Mouse (Mus musculus) MEL (cell line): ENCODE measurements around the gene Alg9. TPM values are rescaled to one million over a fixed set of nuclear protein-coding genes. Genes with fewer than 3 reads are reported as not detected.

Source experiments
- DNase-seq: peaks from one replicate; pipeline ENCODE4 v3.0.0; 2011; ENCODE audit warnings: low read depth, low spot score
- H3K27ac ChIP-seq: 2 replicates; pipeline ENCODE4 v1.5.1; 2012; ENCODE audit warnings: low read depth, mild to moderate bottlenecking, control low read depth, low read length, moderate library complexity; ENCODE audit not compliant: control insufficient read depth
- H3K27me3 ChIP-seq, 2 experiments: fragments of 150-350 bp in 1 of 2; sonication (generic) in 1 of 2; 2 replicates each; pipeline ENCODE4 v1.6.1; 2012; ENCODE audit warnings: low read length in 2 of 2, mild to moderate bottlenecking in 2 of 2, improper control_type of control experiment in 1 of 2, moderate library complexity in 1 of 2; ENCODE audit not compliant: insufficient read depth in 2 of 2, control insufficient read depth in 1 of 2
- H3K36me3 ChIP-seq, 2 experiments: 2 replicates each; pipeline ENCODE4 v1.6.1; 2012 to 2014; ENCODE audit warnings: low read length in 2 of 2, improper control_type of control experiment in 1 of 2, inconsistent platforms in 1 of 2, mild to moderate bottlenecking in 1 of 2; ENCODE audit not compliant: insufficient read depth in 2 of 2, control insufficient read depth in 1 of 2
- H3K4me1 ChIP-seq, 2 experiments: fragments of 150-350 bp in 1 of 2; sonication (generic) in 1 of 2; 2 replicates each; pipeline ENCODE4 v1.6.1; 2012; ENCODE audit warnings: low read length in 2 of 2, improper control_type of control experiment in 1 of 2, mild to moderate bottlenecking in 1 of 2; ENCODE audit not compliant: insufficient read depth in 2 of 2, control insufficient read depth in 1 of 2
- H3K4me3 ChIP-seq, 2 experiments: fragments of 150-350 bp in 1 of 2; sonication (generic) in 1 of 2; 2 replicates each; pipeline ENCODE4 v1.5.1; 2012; ENCODE audit warnings: low read depth in 2 of 2, low read length in 2 of 2, mild to moderate bottlenecking in 2 of 2, moderate library complexity in 2 of 2, control low read depth in 1 of 2, improper control_type of control experiment in 1 of 2; ENCODE audit not compliant: control insufficient read depth in 1 of 2, insufficient read depth in 1 of 2
- H3K79me2 ChIP-seq: 2 replicates; pipeline ENCODE4 v1.6.1; 2012; ENCODE audit warnings: mild to moderate bottlenecking, low read length, moderate library complexity; ENCODE audit not compliant: control insufficient read depth, poor library complexity, insufficient read depth
- H3K9ac ChIP-seq: 2 replicates; pipeline ENCODE4 v1.6.1; 2012; ENCODE audit warnings: low read depth, mild to moderate bottlenecking, control low read depth, low read length, moderate library complexity; ENCODE audit not compliant: control insufficient read depth, poor library complexity, severe bottlenecking
- H3K9me3 ChIP-seq: fragments of 150-350 bp; sonication (generic); replicated peaks from 2 replicates; pipeline ENCODE4 v1.6.1; 2012; ENCODE audit warnings: mild to moderate bottlenecking, low read length, improper control_type of control experiment, moderate library complexity; ENCODE audit not compliant: insufficient read depth
- CTCF ChIP-seq, 3 experiments: IDR thresholded peaks in 2 of 3; conservative IDR thresholded peaks in 1 of 3; 2 replicates each; pipeline ENCODE4 v1.5.1; 2011 to 2012; ENCODE audit warnings: low read length in 3 of 3, low read depth in 2 of 3, mild to moderate bottlenecking in 2 of 3, improper control_type of control experiment in 1 of 3, inconsistent platforms in 1 of 3, mixed read lengths in 1 of 3, moderate library complexity in 1 of 3; ENCODE audit not compliant: control insufficient read depth in 1 of 3, insufficient read depth in 1 of 3, poor library complexity in 1 of 3, severe bottlenecking in 1 of 3
- ELF1 ChIP-seq: IDR thresholded peaks from 2 replicates; pipeline ENCODE4 v1.6.1; 2014; ENCODE audit warnings: low read depth, mild to moderate bottlenecking, inconsistent platforms, low read length, improper control_type of control experiment, moderate library complexity
- ETS1 ChIP-seq: IDR thresholded peaks from 2 replicates; pipeline ENCODE4 v1.6.1; 2012; ENCODE audit warnings: low read depth, mild to moderate bottlenecking, inconsistent platforms, low read length, improper control_type of control experiment, moderate library complexity
- GATA1 ChIP-seq: IDR thresholded peaks from 2 replicates; pipeline ENCODE4 v1.6.1; 2011; ENCODE audit warnings: low read depth, low read length, improper control_type of control experiment
- JUND ChIP-seq: IDR thresholded peaks from 2 replicates; pipeline ENCODE4 v1.6.1; 2011; ENCODE audit warnings: low read depth, mild to moderate bottlenecking, improper control_type of control experiment, low read length
- MAFK ChIP-seq: IDR thresholded peaks from 2 replicates; pipeline ENCODE4 v1.6.1; 2011; ENCODE audit warnings: low read depth, mild to moderate bottlenecking, low read length, improper control_type of control experiment, borderline replicate concordance
- MXI1 ChIP-seq: IDR thresholded peaks from 2 replicates; pipeline ENCODE4 v1.6.1; 2011; ENCODE audit warnings: mild to moderate bottlenecking, low read depth, low read length, improper control_type of control experiment
- NELFE ChIP-seq: IDR thresholded peaks from 2 replicates; pipeline ENCODE4 v1.6.1; 2011; ENCODE audit warnings: low read depth, low read length, improper control_type of control experiment
- POLR2A ChIP-seq, 2 experiments: IDR thresholded peaks; 2 replicates each; pipeline ENCODE4 v1.6.1; 2011 to 2012; ENCODE audit warnings: low read length in 2 of 2, mild to moderate bottlenecking in 2 of 2, control low read depth in 1 of 2, improper control_type of control experiment in 1 of 2, low read depth in 1 of 2, moderate library complexity in 1 of 2; ENCODE audit not compliant: control insufficient read depth in 1 of 2, insufficient read depth in 1 of 2, poor library complexity in 1 of 2
- POLR2AphosphoS2 ChIP-seq: IDR thresholded peaks from 2 replicates; pipeline ENCODE4 v1.6.1; 2011; ENCODE audit warnings: low read length, improper control_type of control experiment
- POLR2AphosphoS5 ChIP-seq: IDR thresholded peaks from 2 replicates; pipeline ENCODE4 v1.6.1; 2012; ENCODE audit warnings: low read depth, borderline replicate concordance, mild to moderate bottlenecking, inconsistent platforms, low read length, moderate library complexity, mixed read lengths
- RAD21 ChIP-seq: IDR thresholded peaks from 2 replicates; pipeline ENCODE4 v1.6.1; 2011; ENCODE audit warnings: mild to moderate bottlenecking, low read depth, low read length, improper control_type of control experiment
- RCOR1 ChIP-seq: IDR thresholded peaks from 2 replicates; pipeline ENCODE4 v1.6.1; 2012; ENCODE audit warnings: low read depth, mild to moderate bottlenecking, inconsistent platforms, low read length, improper control_type of control experiment
- SMC3 ChIP-seq: IDR thresholded peaks from 2 replicates; pipeline ENCODE4 v1.6.1; 2011; ENCODE audit warnings: low read depth, low read length, improper control_type of control experiment
- UBTF ChIP-seq: IDR thresholded peaks from 2 replicates; pipeline ENCODE4 v1.6.1; 2012; ENCODE audit warnings: low read depth, mild to moderate bottlenecking, inconsistent platforms, low read length, improper control_type of control experiment, moderate library complexity, borderline replicate concordance; ENCODE audit not compliant: insufficient read depth
- polyA plus RNA-seq, 2 experiments: library from polyadenylated mRNA; stranded (reverse) in 1 of 2; unstranded in 1 of 2; fragments of >175 nt in 1 of 2; fragments of >200 nt in 1 of 2; gene quantifications; 2 replicates each; pipeline versions ENCODE4 v1.2.1 to v1.2.4; 2012; ENCODE audit warnings: low replicate concordance in 2 of 2, low read depth in 1 of 2; ENCODE audit not compliant: insufficient read length in 2 of 2, insufficient read depth in 1 of 2, missing spikeins in 1 of 2
- total RNA-seq: library from RNA; depleted of rRNA; stranded (reverse); fragments of 300-350 nt; gene quantifications from 2 replicates; pipeline ENCODE4 v1.2.3, GENCODE M21; 2012

Gene Alg9
- total and polyA plus RNA-seq, 3 experiments, result 23.3 to 46.7 TPM; not detected in 1

DNA sequence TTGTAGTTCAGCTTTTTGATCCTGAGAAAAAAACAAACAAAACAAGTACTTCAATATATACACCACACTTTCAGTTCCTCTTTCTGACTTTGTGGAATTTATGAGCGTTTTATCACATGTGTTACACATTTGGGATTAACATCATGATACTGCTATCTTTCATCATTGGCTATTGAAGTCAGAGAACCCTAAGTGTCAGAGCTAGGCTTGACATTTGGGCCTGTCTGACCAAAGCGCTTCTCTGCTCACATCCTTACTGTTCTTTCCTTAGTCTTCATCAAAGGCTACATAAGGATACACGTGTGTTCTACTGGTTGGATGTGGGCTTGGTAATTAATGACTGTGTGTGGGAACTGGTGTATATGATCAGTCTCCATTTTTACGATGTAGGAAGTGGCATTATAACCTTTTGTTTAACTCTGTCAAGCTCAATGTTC, 775 bp upstream of the Alg9 start (continued):
- peak; percentile 34 for TF ChIP-seq NELFE
- no peak for TF ChIP-seq POLR2AphosphoS5
- no peak for TF ChIP-seq JUND
- peak; percentile 83 for TF ChIP-seq ETS1

DNA sequence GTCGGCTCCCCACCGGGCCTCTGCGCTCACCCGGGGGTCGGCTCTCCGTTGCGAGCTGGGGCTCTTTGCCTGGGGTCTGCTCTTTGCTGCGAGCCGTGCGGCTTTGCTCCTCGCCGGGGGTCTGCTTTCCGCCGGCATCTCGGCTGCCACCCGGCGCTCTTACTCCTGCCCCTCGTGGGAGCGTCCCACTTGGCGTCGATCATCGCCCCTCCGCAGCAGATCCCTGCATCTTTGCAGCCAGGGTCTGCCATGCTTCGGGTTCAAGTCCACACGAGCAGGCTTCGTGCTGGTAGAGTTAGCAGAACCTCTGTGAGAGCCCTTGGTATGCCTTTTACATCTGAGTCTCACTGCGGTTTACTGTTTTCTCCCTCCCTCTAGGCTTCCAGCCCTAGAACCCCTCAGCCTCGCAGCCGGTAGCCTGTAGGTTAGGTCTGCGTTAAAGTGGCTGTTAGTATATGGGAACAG, 875 bp downstream of the Alg9 start:
- TF ChIP-seq POLR2AphosphoS2 (no peak), MXI1 (0 out of 2 replicates have a peak, but pooled peaks have one; percentile 20)
- H3K27me3 ChIP-seq, result no peaks in the 10 kb centered on the region
- peak overlapping the region; percentile 37 for H3K27ac ChIP-seq
- H3K9ac ChIP-seq, result peak overlapping the region; percentile 88
- H3K9me3 ChIP-seq, result no peaks in the 10 kb centered on the region
- H3K4me1 ChIP-seq, result peaks cover 0 to 12% of the 10 kb centered on the region in 2 experiments; a peak in 3 of 4 replicates
- H3K4me3 ChIP-seq, result peak overlapping the region; percentile 55 to 95
- peaks cover 0 to 15% of the 10 kb centered on the region in 2 experiments; a peak in 2 of 4 replicates for H3K36me3 ChIP-seq
- peaks cover 10% of the 10 kb centered on the region for H3K79me2 ChIP-seq
- DNase-seq, result peak; percentile 59

DNA sequence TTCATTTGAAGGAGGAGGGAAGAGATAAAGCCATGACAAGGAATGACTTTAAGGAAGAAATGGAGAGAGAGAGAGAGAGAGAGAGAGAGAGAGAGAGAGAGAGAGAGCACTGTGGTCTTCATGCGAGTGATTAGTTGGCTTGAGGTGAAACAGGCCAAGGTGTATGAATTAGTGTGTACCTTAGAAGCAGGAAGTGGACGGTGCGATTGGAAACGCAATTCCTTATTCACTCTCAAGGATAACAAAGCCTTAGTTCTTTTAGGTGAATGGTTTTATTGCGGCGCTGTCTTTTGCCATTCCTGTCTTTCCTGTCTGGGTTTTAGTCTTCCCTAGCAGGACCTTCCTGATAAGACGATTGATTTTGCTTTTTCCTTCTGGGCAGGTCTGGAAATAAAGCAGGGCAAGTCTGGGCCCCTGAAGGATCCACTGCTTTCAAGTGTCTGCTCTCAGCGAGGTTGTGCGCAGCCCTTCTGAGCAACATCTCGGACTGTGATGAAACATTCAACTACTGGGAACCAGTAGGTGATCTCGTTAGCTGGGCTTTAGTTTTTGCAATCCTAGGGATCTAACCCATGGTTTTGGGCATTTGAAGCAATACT, 1.4 kb downstream of the Alg9 start:
- H3K27me3 ChIP-seq, result no peaks in the 10 kb centered on the region
- DNase-seq, result peak; percentile 26
- no peaks in the 10 kb centered on the region for H3K9me3 ChIP-seq
- H3K4me1 ChIP-seq, result peaks cover 0 to 12% of the 10 kb centered on the region in 2 experiments; a peak in 3 of 4 replicates
- H3K36me3 ChIP-seq, result peaks cover 0 to 15% of the 10 kb centered on the region in 2 experiments; a peak in 2 of 4 replicates
- peak overlapping the region; percentile 55 to 95 for H3K4me3 ChIP-seq
- no peak overlapping the region; the same call in 1 of the 2 replicates for H3K27ac ChIP-seq
- TF ChIP-seq GATA1, result no peak
- no peak for TF ChIP-seq RCOR1
- no peak for TF ChIP-seq POLR2A (IDR thresholded peaks at IDR 0.05; ENCODE audit: control insufficient read depth in 1 of 2, insufficient read depth in 1 of 2, low read depth in 1 of 2, low read length in 2 of 2, poor library complexity in 1 of 2)
- 0 out of 2 replicates have a peak, but pooled peaks have one; percentile 16 for TF ChIP-seq MXI1
- no peak for TF ChIP-seq UBTF
- TF ChIP-seq ELF1, result no peak
- peaks cover 10% of the 10 kb centered on the region for H3K79me2 ChIP-seq
- peak overlapping the region; percentile 88 for H3K9ac ChIP-seq

DNA sequence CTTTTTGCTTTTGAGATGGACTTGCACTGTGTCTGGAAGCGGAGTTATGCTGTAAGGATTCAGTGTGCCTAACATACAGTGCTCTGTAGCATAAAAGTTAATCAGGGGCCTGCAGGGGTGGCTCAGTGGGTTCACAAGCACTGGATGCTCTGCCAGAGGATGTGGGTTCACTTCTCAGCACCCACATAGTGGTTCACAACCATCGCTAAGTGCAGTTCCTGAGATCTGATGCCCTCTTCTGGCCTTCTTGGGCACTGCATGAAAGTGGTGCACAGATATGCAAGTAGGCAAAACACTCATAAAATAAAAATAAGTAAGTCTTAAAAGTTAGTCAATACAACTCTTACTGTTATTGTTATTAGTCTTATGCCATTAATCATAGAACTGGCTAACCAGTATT, 7.3 kb downstream of the Alg9 start:
- peak; percentile 79 for DNase-seq
- no peaks in the 10 kb centered on the region for H3K9me3 ChIP-seq
- H3K79me2 ChIP-seq, result no peaks in the 10 kb centered on the region
- no peak overlapping the region for H3K27ac ChIP-seq
- TF ChIP-seq CTCF (IDR thresholded peaks at IDR 0.05 in 2 of 3, conservative IDR thresholded peaks at IDR 0.05 in 1 of 3; ENCODE audit: control insufficient read depth in 1 of 3, insufficient read depth in 1 of 3, low read depth in 2 of 3, low read length in 3 of 3, poor library complexity in 1 of 3, severe bottlenecking in 1 of 3) (peak; percentile 62 to 71 (median 69)), SMC3 (peak; percentile 50; the same call in 1 of the 2 replicates), RAD21 (peak; percentile 35), MAFK (no peak)
- H3K4me1 ChIP-seq, result no peaks in the 10 kb centered on the region
- no peak overlapping the region for H3K9ac ChIP-seq
- no peaks in the 10 kb centered on the region for H3K36me3 ChIP-seq
- no peaks in the 10 kb centered on the region for H3K27me3 ChIP-seq
- no peak overlapping the region for H3K4me3 ChIP-seq
